Mouse (Mus musculus) left cerebral cortex, postnatal 4 days (tissue): ENCODE data around the gene Atp8a2. TPM values are rescaled to one million over a fixed set of nuclear protein-coding genes. Genes with fewer than 3 reads are reported as not detected.
"Not testable (repeated sequence)": the region's sequence is repeated elsewhere in the genome, so short reads cannot be mapped to it uniquely, and the experiment has no call there.

Source experiments
- DNase-seq: peaks from one replicate; pipeline ENCODE4 v3.0.0-alpha.2; 2022
- intact Hi-C: fragments of 180-260 bp; cut with DNase I; formaldehyde crosslinking; loops from one replicate; pipeline ENCODE4 v1.15.1; 2025
- total RNA-seq, 2 experiments: library from RNA; stranded (reverse); gene quantifications; 2 replicates each; pipeline ENCODE4 v1.2.3; 2021

The Atp8a2 gene
- total RNA-seq, 2 experiments from 2014 or later = 95.4 to 98.7 TPM

GRCm38 (mm10) chr14:59867749-59868148, 329.2 kb downstream of the Atp8a2 start:
- DNase-seq = no peak
- intact Hi-C loops = loop anchor here (10.0 kb wide), 1 partner anchor 243 kb away; the partner anchor contains the start of gene Shisa2

GRCm38 (mm10) chr14:59866001-59866400, 331.0 kb downstream of the Atp8a2 start:
- DNase-seq = no peak
- intact Hi-C loops = loop anchor here (10.0 kb wide), 1 partner anchor 241 kb away; the partner anchor contains the start of gene Shisa2

DNA sequence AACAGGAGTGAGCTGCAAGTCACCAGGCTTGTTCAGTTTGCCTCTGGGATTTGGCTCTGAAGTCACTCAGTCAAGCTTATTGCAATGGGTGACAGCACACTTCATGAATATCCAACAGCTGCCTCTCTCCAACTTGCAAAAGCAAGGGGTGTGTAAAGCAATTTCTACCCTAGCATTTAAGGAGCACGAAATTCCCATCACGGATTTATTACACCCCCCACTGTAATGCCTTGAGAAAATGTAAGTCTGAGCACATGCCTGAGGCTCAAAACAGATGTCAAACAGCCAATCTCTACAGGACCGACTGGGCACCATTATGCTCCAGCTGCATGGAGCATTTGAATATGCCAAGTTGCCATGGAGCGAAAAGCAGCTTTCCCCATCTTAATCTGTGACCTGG, 334.6 kb downstream of the Atp8a2 start:
- intact Hi-C loops = loop anchor here (10.0 kb wide), 1 partner anchor 238 kb away; the partner anchor contains the start of gene Shisa2
- no peak for DNase-seq

DNA sequence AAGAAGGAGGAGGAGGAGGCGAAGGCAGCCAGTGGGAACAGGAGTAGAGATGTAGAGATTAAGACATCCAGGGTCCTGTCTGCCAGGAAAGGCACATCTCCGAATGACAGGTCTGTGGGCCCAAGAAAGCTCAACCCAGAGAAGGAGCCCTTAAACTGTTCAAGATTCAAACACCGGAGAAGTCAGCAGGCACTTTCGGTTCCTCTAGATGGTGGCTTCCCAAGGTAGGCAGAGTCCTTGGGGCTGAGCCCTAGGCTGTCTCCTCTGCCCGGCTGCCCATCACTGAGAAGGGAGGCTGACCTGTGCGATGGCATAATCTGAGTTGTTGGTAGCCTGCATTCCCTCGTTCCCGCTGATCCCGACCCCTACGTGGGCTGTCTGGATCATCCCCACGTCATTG, 337.1 kb downstream of the Atp8a2 start:
- intact Hi-C loops = loop anchor here (10.0 kb wide), 1 partner anchor 235 kb away; the partner anchor contains the start of gene Shisa2

GRCm38 (mm10) chr14:59858501-59859225, 338.3 kb downstream of the Atp8a2 start:
- DNase-seq = no peak
- intact Hi-C loops = no loop called here

More for the DNA sequence above, 337.1 kb downstream of the Atp8a2 start:
- no peak for DNase-seq

DNA sequence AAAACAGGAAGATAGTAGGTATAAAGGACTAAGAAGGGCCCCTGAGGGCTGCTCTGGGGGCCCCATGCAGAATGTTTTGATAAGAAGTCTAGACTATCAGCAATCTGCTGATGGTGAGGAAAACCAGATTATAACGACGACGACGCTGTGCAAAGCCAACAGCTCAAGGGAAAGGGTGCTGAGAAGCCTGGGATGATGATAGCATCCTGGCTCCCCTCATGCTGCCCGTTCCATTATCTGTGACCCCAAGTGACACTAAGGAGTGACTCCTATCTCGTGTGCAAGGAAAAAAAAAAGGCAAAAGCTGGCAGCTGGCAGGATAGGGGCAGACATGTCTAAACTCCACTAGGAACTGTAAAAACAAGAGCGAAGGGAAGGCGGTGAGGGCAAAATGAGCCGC, 343.8 kb downstream of the Atp8a2 start:
- intact Hi-C loops = no loop called here
- no peak for DNase-seq

- intact Hi-C loops = no loop called here
- peak; percentile 28 for DNase-seq
These were observed 350.2 kb downstream of the Atp8a2 start for GRCm38 (mm10) chr14:59846609-59847375.

DNA sequence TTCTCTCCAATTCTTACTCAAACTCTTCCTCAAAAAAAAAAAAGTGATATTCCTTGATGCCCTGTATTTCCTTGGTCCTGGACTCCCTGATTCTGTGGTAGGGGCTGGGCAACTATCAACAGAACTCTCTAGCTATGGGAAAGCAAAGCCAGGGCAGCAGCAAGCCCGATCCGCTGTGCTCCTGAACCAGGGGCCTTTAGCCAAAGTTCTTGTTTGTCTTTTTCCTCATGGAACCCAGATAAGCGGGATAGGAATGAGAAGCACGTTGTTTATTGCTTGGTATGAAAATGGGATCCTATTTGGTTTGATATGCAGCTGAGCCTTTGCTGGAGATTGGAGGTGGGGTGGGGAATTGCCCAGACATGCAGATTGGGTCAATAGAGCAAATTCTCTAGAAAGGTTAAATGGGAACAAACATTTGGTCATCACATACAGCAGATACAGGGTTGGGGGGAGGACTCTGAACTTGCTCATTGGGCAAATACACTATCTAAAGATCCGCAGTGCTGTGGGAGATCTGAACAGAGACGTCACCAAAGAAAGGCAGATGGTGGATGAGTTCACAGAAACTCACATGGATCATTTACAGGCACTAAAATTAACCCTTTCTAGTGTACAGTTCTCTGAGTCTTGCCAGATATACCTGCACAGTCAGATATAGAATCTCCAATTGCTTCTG, 353.6 kb downstream of the Atp8a2 start:
- no peak for DNase-seq
- intact Hi-C loops = no loop called here

GRCm38 (mm10) chr14:59839951-59840720, 356.8 kb downstream of the Atp8a2 start:
- DNase-seq = no peak

DNA sequence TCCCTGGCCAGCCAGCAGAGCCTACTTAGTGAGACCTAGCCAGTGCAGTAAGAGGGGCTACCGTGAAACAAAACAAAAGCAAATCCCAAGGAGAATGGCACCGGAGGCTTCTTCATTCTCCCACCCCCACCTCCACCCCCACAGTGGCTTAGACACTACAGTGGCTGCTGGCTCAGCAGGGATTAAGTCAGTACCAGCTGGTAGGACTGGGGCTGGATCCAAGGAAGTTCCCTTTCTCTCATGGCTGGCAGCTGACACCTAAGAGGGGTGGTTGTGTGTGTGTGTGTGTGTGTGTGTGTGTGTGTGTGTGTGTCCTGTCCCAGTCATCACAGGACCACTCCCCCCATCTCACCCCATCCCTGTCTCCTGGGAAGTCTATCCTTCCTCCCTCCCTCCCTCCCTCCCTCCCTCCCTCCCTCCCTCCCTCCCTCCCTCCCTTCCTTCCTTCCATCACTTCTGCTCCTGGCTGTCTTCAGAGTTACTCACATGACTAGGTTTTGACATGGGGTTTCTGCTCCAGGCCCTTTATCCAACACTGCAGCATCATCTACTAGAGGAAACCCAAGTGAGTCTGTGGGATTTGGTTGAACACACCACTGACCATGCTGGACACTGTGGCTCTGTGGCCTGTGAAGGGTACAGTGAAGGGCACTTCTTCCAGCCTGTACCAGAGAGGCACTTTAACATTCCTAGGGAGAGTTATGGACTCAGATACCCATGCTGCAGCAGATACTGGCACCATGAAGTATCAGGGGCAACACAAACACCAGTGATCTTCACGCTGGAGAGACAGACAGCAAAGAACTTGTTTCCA, 358.3 kb downstream of the Atp8a2 start:
- DNase-seq = peak; percentile 33
- intact Hi-C loops = not testable (repeated sequence)

More at GRCm38 (mm10) chr14:59839951-59840720, 356.8 kb downstream of the Atp8a2 start:
- intact Hi-C loops = no loop called here

DNA sequence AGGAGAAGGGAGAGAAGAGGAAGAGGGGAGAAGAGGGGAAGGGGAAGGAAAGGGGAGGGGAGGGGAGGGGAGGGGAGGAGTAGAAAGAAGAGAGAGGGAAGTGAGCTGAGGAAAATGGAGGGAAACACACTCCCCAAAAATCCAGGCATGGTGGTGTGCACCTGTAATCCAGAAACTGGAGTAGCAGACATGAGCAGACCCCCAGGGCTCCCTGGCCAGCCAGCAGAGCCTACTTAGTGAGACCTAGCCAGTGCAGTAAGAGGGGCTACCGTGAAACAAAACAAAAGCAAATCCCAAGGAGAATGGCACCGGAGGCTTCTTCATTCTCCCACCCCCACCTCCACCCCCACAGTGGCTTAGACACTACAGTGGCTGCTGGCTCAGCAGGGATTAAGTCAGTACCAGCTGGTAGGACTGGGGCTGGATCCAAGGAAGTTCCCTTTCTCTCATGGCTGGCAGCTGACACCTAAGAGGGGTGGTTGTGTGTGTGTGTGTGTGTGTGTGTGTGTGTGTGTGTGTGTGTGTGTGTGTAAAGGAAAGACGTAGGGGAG, 359.2 kb downstream of the Atp8a2 start:
- intact Hi-C loops, DNase-seq: not testable (repeated sequence)

DNA sequence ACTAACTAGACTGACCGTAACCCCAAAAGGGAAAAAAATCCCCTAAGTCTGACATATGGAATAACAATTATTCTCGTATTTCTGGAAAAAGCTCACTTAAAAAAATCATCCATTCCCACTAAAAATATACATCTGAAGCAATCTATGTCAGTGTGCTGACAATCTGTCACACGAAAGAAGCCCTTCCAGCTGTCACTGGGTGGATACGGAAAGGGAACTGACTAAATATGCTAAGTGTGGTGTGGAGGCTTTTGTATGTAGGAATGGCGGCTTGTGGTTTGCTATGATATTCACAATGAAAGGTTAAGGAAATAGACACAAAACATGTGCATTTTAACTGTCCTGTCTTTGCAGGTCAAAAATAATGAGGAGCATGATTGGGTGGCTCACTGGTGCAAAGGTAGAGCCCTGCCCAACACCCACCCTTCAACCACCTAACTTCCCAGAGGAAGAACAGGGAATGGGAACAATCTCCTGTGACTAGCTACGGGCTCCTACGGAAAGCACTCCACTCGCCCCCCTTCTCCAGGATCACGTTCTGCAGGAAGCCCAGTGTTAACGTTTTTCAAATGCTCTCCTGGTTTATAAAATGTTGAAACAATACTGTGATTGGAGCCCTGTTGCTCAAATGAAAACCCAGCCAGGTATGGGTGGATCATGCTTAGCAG, 360.0 kb downstream of the Atp8a2 start:
- intact Hi-C loops = no loop called here
- DNase-seq = no peak

DNA sequence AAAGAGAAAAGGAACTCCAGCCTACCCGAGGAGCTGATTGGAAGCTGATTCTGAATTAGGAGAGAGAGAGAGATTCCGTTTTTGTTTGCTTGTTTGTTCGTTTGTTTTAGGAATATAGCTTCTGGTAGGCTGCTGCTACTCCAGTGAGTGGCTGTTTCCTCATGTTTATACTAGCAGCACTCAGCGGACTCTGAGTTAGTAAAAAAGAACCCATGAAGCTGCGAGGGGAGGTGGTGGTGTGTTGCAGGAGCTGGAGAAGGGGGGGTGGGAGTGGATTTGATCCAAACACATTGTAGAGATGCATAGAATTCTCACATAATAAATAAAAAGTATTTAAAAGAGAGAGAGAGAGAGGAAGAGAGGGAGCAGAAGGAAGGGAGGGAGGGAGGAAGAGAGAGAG, 367.4 kb downstream of the Atp8a2 start:
- DNase-seq = no peak
- intact Hi-C loops = no loop called here

- DNase-seq = no peak
- intact Hi-C loops = no loop called here
These were observed 369.6 kb downstream of the Atp8a2 start for GRCm38 (mm10) chr14:59827409-59827808.

DNA sequence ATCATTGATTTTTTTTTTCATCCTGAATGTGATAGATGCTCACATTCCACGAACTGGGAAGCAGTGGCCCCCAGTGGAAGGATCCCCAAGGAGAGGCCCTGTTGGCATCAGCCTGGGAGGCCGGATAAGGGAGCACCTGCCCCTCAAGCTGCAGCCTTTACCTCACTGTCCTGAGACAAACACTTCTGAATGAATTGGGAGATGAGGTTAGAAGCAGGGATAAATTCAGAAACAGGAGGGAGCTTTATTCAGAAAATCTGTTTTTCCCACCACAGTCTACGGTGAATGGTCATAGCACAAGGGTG, 376.9 kb downstream of the Atp8a2 start:
- intact Hi-C loops = no loop called here
- DNase-seq = no peak

DNA sequence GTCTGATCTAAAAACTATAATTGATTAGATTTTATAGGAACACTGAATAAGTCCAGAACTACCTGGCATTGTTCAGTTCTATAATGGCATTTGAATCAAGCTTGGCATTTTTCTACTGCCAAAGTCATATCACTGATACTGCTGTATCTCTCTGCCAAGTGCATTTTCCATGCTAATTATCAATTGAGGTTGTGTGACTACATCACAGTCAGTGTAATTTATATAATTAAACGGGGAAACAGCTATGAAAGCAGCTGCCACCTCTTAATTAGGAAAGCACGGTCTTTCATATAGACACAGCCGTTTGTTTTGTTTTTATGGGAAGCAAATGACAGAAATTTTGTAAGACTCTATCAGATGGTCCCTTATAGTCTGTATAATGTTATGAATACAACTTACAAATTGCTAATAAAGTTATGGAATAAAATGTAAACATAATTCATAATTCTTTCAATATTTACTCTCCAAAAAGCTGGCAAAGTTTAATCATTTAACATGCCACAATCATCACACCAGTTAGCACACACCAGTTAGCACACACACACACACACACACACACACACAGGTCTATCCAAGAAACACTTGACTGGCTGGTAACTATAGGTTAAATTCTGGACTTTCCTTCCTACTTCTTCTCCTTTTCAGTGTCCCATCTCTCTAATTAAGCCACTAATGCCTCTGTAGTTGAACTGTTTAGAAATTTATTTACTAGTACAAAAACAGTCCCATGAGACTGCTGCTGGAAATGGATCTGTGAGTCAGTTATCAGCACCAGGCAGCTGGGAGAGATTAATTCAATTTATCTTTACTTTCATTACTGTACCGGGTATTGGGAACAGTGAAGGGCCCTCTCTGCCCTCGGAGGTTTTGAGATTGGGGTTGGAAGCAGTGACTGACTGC, 377.5 kb downstream of the Atp8a2 start:
- intact Hi-C loops = no loop called here
- DNase-seq = no peak

DNA sequence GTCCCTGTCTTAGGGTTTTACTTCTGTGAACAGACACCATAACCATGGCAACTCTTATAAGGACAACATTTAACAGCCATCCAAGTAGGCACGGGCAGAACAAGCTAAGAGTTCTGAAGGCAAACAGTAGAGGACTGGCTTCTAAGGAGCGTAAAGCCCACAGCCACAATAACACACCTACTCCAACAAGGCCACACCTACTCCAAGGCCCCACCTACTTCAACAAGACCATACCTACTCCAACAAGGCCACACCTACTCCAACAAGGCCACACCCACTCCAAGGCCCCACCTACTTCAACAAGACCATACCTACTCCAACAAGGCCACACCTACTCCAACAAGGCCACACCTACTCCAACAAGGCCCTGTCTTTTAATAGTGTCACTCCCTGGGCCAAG, 386.7 kb downstream of the Atp8a2 start:
- intact Hi-C loops, DNase-seq: not testable (repeated sequence)

DNA sequence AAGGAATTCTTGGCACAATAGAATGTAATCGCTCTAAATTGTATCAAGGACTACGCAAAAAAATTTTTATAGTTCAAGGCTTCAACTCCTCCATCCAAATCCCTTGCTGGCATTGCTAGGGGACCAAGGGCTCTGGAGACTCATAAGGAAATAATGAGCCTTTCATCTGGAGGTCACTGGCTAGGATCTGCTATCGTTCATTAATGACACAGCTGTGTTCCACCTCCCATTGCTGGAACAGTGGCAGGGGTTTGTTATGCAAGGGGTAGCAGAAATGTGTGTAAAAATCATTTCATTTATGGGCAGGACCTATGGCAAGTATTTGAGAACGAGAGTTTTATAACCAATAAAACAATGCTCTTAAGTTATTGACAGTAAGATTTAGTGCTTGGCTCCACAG, 387.2 kb downstream of the Atp8a2 start:
- intact Hi-C loops = no loop called here
- DNase-seq = no peak
